Mouse (Mus musculus) left cerebral cortex, postnatal 25 days (tissue): ENCODE measurements around the gene Amy2a5. TPM values are rescaled to one million over a fixed set of nuclear protein-coding genes. Genes with fewer than 3 reads are reported as not detected.
"Not testable (repeated sequence)": the region's sequence is repeated elsewhere in the genome, so short reads cannot be mapped to it uniquely, and the experiment has no call there.

Experiments
- DNase-seq, 2 experiments: peaks; one replicate each; pipeline ENCODE4 v3.0.0; 2022; ENCODE audit warnings: low spot score in 2 of 2, mixed read lengths in 1 of 2
- intact Hi-C: fragments of 180-260 bp; cut with DNase I; formaldehyde crosslinking; loops from one replicate; pipeline ENCODE4 v1.15.1; 2025
- total RNA-seq, 2 experiments: library from RNA; stranded (reverse); gene quantifications; 2 replicates each; pipeline ENCODE4 v1.2.3; 2021

The Amy2a5 gene
- not detected for total RNA-seq

- DNase-seq, intact Hi-C loops: not testable (repeated sequence)
These were observed at the start of gene Amy2a5 for GRCm38 (mm10) chr3:113258737-113259136. Gene Amy2a5 (minus strand): TSS chr3:113258837.

GRCm38 (mm10) chr3:113291349-113291748 lies 32.7 kb upstream of the Amy2a5 start, which contains the start of gene Amy2a4:
Gene Amy2a4 (minus strand): TSS chr3:113291449.
- intact Hi-C loops, DNase-seq: not testable (repeated sequence)

- intact Hi-C loops, DNase-seq: not testable (repeated sequence)
These were observed 21.6 kb upstream of the Amy2a5 start for GRCm38 (mm10) chr3:113280285-113280684.

- DNase-seq, intact Hi-C loops: not testable (repeated sequence)
These were observed 20.9 kb upstream of the Amy2a5 start for GRCm38 (mm10) chr3:113279586-113279985.

GRCm38 (mm10) chr3:113227115-113227514 lies 31.5 kb downstream of the Amy2a5 start:
- intact Hi-C loops, result no loop called here
- no peak for DNase-seq

Other genes with a start within 250 kb of the Amy2a5 start
- not detected for gene Amy2a4, start 32.6 kb upstream of the Amy2a5 start, total RNA-seq
- gene Amy2a3, start 65.2 kb upstream of the Amy2a5 start, total RNA-seq, result not detected
- gene Amy2a2, start 97.8 kb upstream of the Amy2a5 start, total RNA-seq, result not detected